Mouse (Mus musculus): Measurements from ENCODE around the gene Ap3b1. TPM values are rescaled to one million over a fixed set of nuclear protein-coding genes. Genes with fewer than 3 reads are reported as not detected.

Ap3b1 gene
- total RNA-seq, 2 experiments from 2014 or later = 58.5 to 58.9 TPM

- no peak for DNase-seq (ENCODE audit: low spot score in 2 of 2)
- H3K27ac ChIP-seq = peak overlapping the region; percentile 36; the same call in 1 of the 2 replicates
- TF ChIP-seq CTCF (conservative IDR thresholded peaks at IDR 0.05) = no peak
- H3K4me3 ChIP-seq = no peak overlapping the region
Observed at GRCm38 (mm10) chr13:94565616-94566015, 206.9 kb downstream of the Ap3b1 start.

DNA sequence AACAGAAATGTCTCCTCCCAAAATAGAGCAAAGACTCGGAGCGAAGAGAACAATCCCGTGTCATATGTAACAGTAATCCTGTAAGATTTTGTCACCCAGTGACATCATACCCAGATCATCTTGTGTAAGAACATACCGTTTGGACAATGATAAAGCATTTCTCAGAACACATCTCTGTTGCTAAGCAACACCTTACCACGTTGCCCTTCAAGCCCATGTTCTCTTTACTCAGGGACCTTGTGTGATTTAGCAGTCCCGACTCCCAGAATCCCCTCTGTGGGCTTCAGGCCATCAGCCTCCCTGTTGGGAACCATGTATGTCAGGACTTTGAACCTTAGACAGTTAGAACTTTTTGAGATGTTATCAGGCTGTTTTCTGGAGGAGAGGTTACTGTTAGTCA lies 209.0 kb downstream of the Ap3b1 start:
- H3K4me3 ChIP-seq = no peak overlapping the region
- TF ChIP-seq CTCF (conservative IDR thresholded peaks at IDR 0.05) = no peak
- DNase-seq (ENCODE audit: low spot score in 2 of 2) = no peak
- no peak overlapping the region for H3K27ac ChIP-seq

DNA sequence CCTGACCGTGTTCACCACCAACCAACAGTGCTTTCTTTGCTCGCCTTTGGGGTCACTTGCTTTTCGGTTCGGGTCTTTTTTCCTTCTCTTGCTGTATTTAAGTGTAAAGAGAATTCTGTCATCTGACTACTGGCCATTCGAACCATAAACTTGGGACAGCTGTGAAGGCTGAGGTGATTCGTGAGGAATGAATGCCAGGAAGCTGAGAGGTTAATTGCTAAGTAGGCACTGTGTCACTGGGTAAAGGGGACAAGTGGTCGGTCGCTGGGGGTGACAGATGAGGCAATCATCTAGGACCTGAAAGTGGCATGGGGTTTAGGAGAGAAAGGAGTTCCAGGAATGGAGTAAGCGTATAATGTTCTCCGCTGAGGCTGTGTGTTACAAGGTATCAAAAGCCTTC lies 212.2 kb downstream of the Ap3b1 start:
- DNase-seq (ENCODE audit: low spot score in 2 of 2) = no peak
- no peak for TF ChIP-seq CTCF (conservative IDR thresholded peaks at IDR 0.05)
- Histone ChIP-seq H3K4me3 (no peak overlapping the region), H3K27ac (no peak overlapping the region)

- no peak for TF ChIP-seq CTCF (conservative IDR thresholded peaks at IDR 0.05)
- H3K4me3 ChIP-seq = no peak overlapping the region
- peak overlapping the region; percentile 19; the same call in 1 of the 2 replicates for H3K27ac ChIP-seq
- no peak for DNase-seq (ENCODE audit: low spot score in 2 of 2)
Observed at GRCm38 (mm10) chr13:94573356-94573755, 214.6 kb downstream of the Ap3b1 start.

DNA sequence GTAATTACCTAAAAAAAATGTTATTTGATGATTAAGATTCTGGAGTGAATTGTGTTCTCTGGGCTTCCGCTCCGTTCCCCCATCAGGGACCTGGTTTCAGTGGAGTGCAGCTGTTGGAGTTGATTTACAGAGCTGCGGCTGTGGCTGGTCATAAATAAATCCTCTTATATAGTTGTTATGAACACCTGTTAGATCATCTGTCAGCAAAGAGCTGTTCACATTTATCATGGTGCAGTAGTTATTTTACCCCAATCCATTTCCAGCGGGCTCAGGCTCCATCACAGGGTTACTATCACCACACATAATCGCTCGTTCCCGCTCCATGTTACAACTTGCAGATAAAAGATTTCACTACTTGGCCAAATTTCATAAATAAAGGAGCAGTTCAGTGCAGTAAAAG lies 215.1 kb downstream of the Ap3b1 start:
- TF ChIP-seq CTCF (conservative IDR thresholded peaks at IDR 0.05) = no peak
- H3K27ac ChIP-seq = peak overlapping the region; percentile 19; the same call in 1 of the 2 replicates
- no peak overlapping the region for H3K4me3 ChIP-seq
- no peak for DNase-seq (ENCODE audit: low spot score in 2 of 2)

DNA sequence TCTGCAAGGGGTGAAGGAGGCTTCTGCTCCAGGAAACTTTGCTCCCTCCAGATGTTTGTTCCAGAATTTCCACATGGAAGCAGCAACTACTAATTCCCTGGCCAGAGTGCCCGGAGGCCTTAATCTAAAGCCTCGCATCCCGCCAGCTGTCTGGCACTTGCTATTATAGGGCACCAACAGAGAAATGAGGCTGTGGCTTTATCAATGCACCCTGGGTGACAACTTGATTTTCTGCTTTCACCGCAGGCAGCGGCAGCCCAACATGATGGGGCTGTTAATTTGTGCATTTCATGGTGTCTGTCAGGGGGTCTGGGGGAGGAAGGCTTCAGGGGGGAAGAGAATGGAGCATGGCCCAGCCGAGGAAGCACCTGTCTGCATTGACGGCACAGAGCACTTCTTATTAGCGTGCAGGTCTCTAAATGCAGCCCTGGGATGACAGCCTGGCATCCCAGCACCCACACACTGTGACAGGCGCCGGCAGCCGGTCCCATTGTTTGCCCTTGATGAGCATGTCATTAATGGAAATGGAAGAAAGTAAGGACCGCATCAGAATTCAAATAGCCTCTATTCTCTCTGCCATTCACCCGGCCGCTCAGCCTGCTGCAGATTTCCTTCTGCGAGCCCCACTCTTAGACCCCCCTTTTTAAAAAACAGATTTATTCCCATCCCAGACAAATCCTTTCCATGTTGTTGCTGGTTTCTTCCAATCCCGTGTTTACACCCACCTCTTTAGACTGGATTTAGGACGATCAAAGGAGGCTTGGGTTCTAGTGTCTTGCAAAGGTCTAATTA lies 217.0 kb downstream of the Ap3b1 start:
- DNase-seq (ENCODE audit: low spot score in 2 of 2) = no peak
- TF ChIP-seq CTCF (conservative IDR thresholded peaks at IDR 0.05) = no peak
- Histone ChIP-seq H3K4me3 (peak overlapping the region; percentile 30; the same call in 1 of the 2 replicates), H3K27ac (0 out of 2 replicates have a peak overlapping the region, but pooled peaks have one; percentile 7)

DNA sequence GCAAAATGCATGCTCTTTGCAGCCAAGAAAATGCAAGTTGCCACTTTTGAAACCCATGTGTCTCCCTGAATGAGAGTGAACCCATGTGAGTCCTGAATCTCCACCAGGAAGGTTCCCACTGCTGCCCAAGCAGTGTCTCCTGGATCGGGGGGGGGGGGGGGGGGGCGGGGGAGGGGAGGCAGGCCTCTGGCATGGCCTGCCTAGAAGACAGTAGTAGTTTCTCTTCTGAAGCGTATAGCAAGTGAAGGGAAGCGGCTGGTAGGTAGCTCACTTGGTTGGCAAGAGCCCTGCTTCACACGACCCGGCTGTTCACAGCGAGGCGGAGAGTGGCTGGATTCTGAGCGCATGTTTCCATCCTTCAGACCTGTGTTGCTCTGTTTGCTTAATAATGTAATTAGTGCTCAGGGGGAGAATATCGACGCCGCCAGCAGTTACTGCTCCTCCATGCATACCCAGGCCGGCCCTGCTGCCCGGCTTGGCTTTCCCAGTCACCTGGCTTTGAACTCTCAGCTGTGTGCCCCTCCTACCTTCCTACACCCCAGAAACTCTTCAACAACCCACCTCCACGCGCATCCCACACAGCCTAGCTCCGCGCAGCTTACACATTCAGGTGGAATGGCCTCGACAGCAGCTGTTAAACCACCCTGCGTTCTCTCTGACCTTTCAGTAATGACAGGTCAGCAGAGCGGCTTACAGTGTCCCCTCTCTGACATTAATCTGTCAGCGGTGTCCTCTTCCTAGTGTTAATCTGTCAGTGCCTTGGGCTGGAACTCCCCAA lies 217.8 kb downstream of the Ap3b1 start:
- Histone ChIP-seq H3K4me3 (no peak overlapping the region; the same call in 1 of the 2 replicates), H3K27ac (no peak overlapping the region)
- no peak for TF ChIP-seq CTCF (conservative IDR thresholded peaks at IDR 0.05)
- no peak for DNase-seq (ENCODE audit: low spot score in 2 of 2)

- TF ChIP-seq CTCF (conservative IDR thresholded peaks at IDR 0.05) = no peak
Observed at GRCm38 (mm10) chr13:94577177-94577540, 218.4 kb downstream of the Ap3b1 start.

GRCm38 (mm10) chr13:94595289-94595688 lies 236.5 kb downstream of the Ap3b1 start:
- H3K27ac ChIP-seq = no peak overlapping the region
- H3K4me3 ChIP-seq = no peak overlapping the region
- DNase-seq (ENCODE audit: low spot score in 2 of 2) = no peak
- TF ChIP-seq CTCF (conservative IDR thresholded peaks at IDR 0.05) = peak; percentile 20; the same call in 1 of the 2 replicates

More at GRCm38 (mm10) chr13:94577177-94577540, 218.4 kb downstream of the Ap3b1 start:
- Histone ChIP-seq H3K27ac (no peak overlapping the region), H3K4me3 (no peak overlapping the region)
- no peak for DNase-seq (ENCODE audit: low spot score in 2 of 2)

DNA sequence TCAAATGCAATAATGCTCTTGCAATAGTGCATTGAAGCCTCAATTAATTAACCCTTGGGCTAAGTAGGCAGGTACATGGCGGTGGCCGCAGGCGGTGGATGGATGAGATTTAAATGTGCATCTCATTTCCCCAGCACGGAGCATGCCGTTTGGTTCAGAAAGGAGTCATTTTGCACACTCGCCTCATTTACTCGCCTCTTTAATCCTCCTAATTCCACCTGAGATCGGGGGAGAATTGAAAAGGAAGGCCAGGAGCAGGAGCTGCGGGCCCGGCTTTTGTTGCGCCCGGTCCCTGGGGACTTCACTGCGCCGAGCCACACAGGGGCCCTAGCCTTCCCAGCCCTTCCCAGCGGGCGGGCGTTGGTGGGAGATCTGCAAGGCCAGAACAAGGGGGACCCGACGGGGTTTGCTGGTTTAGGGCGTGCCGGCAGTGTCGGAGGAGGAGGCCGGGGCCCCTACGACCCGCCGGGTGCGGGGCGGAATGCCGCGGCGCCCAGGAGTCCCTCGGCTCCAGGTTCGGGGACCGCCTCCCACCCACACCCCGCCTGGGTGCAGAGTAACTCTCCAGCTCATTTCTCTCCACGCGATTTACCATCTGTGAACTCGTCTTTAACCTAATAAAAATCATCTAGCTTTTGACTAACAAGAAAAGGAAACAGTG lies 237.1 kb downstream of the Ap3b1 start:
- DNase-seq (ENCODE audit: low spot score in 2 of 2) = no peak
- no peak for TF ChIP-seq CTCF (conservative IDR thresholded peaks at IDR 0.05)
- Histone ChIP-seq H3K27ac (peak overlapping the region; percentile 56), H3K4me3 (peak overlapping the region; percentile 47)

- TF ChIP-seq CTCF (conservative IDR thresholded peaks at IDR 0.05) = no peak
- no peak for DNase-seq (ENCODE audit: low spot score in 2 of 2)
- Histone ChIP-seq H3K4me3 (peak overlapping the region; percentile 47), H3K27ac (peak overlapping the region; percentile 43)
Observed at GRCm38 (mm10) chr13:94596386-94597033, 237.8 kb downstream of the Ap3b1 start.

- no peak for DNase-seq (ENCODE audit: low spot score in 2 of 2)
Observed at GRCm38 (mm10) chr13:94599718-94600117, 241.0 kb downstream of the Ap3b1 start.

More at GRCm38 (mm10) chr13:94599718-94600117, 241.0 kb downstream of the Ap3b1 start:
- TF ChIP-seq CTCF (conservative IDR thresholded peaks at IDR 0.05) = no peak
- no peak overlapping the region for H3K27ac ChIP-seq
- H3K4me3 ChIP-seq = no peak overlapping the region
